In genomic region chr4:26171177-26171576, GRCm38 (mm10) we compare ENCODE assay signal across 25 mouse cellular contexts.
A peak's percentile ranks its signal among the peaks of the same experiment; 100 is the strongest.
DNase-seq lines count a peak whose midpoint lies in the region; ATAC-seq and TF ChIP-seq lines count a peak whose summit lies in the region.
"Had no signal": no experiment of that assay in that cellular context is flagged by ENCODE, and none has a peak within 500 bp of the region (broad histone marks: within the 10 kb centered on the region; RNA-seq: fewer than 3 reads in every experiment).

No protein-coding gene starts in this region.

- WGBS in forebrain, embryonic 12.5 days = 41% methylated on average over 1 of the region's 1 CpGs
- 58% methylated on average over 1 of the region's 1 CpGs for WGBS in forebrain, postnatal 0 days
- 47% methylated on average over 1 of the region's 1 CpGs for WGBS in hindbrain, embryonic 13.5 days
- WGBS in hindbrain, embryonic 14.5 days = 81% methylated on average over 1 of the region's 1 CpGs
- WGBS in neural tube, embryonic 11.5 days = 55% methylated on average over 1 of the region's 1 CpGs
- WGBS in neural tube, embryonic 15.5 days = 31% methylated on average over 1 of the region's 1 CpGs

- H3K4me2 ChIP-seq in forebrain, embryonic 12.5 days = no peak overlapping the region
- no peak overlapping the region for H3K4me2 ChIP-seq in forebrain, postnatal 0 days (ENCODE audit: low read depth)
- no peak overlapping the region for H3K4me2 ChIP-seq in hindbrain, embryonic 13.5 days
- no peak overlapping the region for H3K4me2 ChIP-seq in hindbrain, embryonic 14.5 days (replicated peaks)
- no peak overlapping the region for H3K4me2 ChIP-seq in neural tube, embryonic 11.5 days (ENCODE audit: low read depth)
- H3K4me2 ChIP-seq in neural tube, embryonic 15.5 days = no peak overlapping the region
- H3K4me2 ChIP-seq: embryonic facial prominence, embryonic 15.5 days had no signal

- no peak for DNase-seq in forebrain, postnatal 0 days
- DNase-seq in hindbrain, embryonic 14.5 days (ENCODE audit: low spot score) = no peak
- DNase-seq in neural tube, embryonic 11.5 days (ENCODE audit: low spot score) = no peak
- no peak for DNase-seq in neural tube, embryonic 10.5 days (ENCODE audit: extremely low spot score, low spot score)
- no peak for DNase-seq in right cerebral cortex, postnatal 10 days (ENCODE audit: low spot score in 2 of 2)
- DNase-seq: adrenal gland, postnatal 14 days; cerebellum, adult 11-12 months; cerebellum, adult 9-11 months; cerebellum, postnatal 36 days; embryo, embryonic 11 days; gastrocnemius, postnatal 10 days; heart, adult 18-20 months; heart, postnatal 10 days; heart, postnatal 4 days had no signal

- H3K4me1 ChIP-seq in forebrain, embryonic 12.5 days = no peaks in the 10 kb centered on the region
- H3K4me1 ChIP-seq in forebrain, postnatal 0 days (ENCODE audit: insufficient read depth) = no peaks in the 10 kb centered on the region
- no peaks in the 10 kb centered on the region for H3K4me1 ChIP-seq in hindbrain, embryonic 13.5 days (replicated peaks)
- no peaks in the 10 kb centered on the region for H3K4me1 ChIP-seq in hindbrain, embryonic 14.5 days (replicated peaks; ENCODE audit: control insufficient read depth, insufficient read depth, low read length)
- H3K4me1 ChIP-seq in neural tube, embryonic 11.5 days (ENCODE audit: control insufficient read depth, insufficient read depth, low read length) = no peaks in the 10 kb centered on the region
- no peaks in the 10 kb centered on the region for H3K4me1 ChIP-seq in neural tube, embryonic 15.5 days
- H3K4me1 ChIP-seq: embryonic facial prominence, embryonic 15.5 days; heart, embryonic 10.5 days had no signal

- H3K9me3 ChIP-seq in forebrain, embryonic 12.5 days = no peaks in the 10 kb centered on the region
- H3K9me3 ChIP-seq in forebrain, postnatal 0 days (ENCODE audit: low read length) = no peaks in the 10 kb centered on the region
- H3K9me3 ChIP-seq in hindbrain, embryonic 13.5 days = no peaks in the 10 kb centered on the region
- no peaks in the 10 kb centered on the region for H3K9me3 ChIP-seq in hindbrain, embryonic 14.5 days (ENCODE audit: control insufficient read depth, low read length)
- no peaks in the 10 kb centered on the region for H3K9me3 ChIP-seq in neural tube, embryonic 11.5 days (ENCODE audit: control insufficient read depth, low read length)
- H3K9me3 ChIP-seq in neural tube, embryonic 15.5 days (replicated peaks) = no peaks in the 10 kb centered on the region
- H3K9me3 ChIP-seq: embryonic facial prominence, embryonic 15.5 days; forebrain, embryonic 10.5 days; heart, embryonic 10.5 days had no signal

- H3K27ac ChIP-seq in forebrain, embryonic 12.5 days = no peak overlapping the region
- no peak overlapping the region for H3K27ac ChIP-seq in forebrain, postnatal 0 days (ENCODE audit: low read depth, low read length)
- no peak overlapping the region for H3K27ac ChIP-seq in hindbrain, embryonic 13.5 days
- no peak overlapping the region for H3K27ac ChIP-seq in hindbrain, embryonic 14.5 days
- H3K27ac ChIP-seq in neural tube, embryonic 11.5 days (ENCODE audit: low read depth, low read length) = no peak overlapping the region
- no peak overlapping the region for H3K27ac ChIP-seq in neural tube, embryonic 15.5 days (replicated peaks)
- H3K27ac ChIP-seq: embryonic facial prominence, embryonic 15.5 days; forebrain, embryonic 10.5 days; heart, embryonic 10.5 days had no signal

- no peak for TF ChIP-seq CTCF in forebrain, postnatal 0 days (IDR thresholded peaks at IDR 0.05; ENCODE audit: low read depth)

- H3K27me3 ChIP-seq in forebrain, embryonic 12.5 days = no peaks in the 10 kb centered on the region
- no peaks in the 10 kb centered on the region for H3K27me3 ChIP-seq in forebrain, postnatal 0 days (ENCODE audit: insufficient read depth, low read length)
- H3K27me3 ChIP-seq in hindbrain, embryonic 13.5 days = no peaks in the 10 kb centered on the region
- no peaks in the 10 kb centered on the region for H3K27me3 ChIP-seq in hindbrain, embryonic 14.5 days (ENCODE audit: control insufficient read depth, insufficient read depth, low read length)
- no peaks in the 10 kb centered on the region for H3K27me3 ChIP-seq in neural tube, embryonic 11.5 days (ENCODE audit: control insufficient read depth, insufficient read depth, low read length)
- H3K27me3 ChIP-seq in neural tube, embryonic 15.5 days (replicated peaks) = no peaks in the 10 kb centered on the region
- H3K27me3 ChIP-seq: CH12.LX; embryonic facial prominence, embryonic 15.5 days; Patski had no signal

- peak; percentile 20; the same call in 1 of the 2 replicates for ATAC-seq in forebrain, embryonic 12.5 days (ENCODE audit: low FRiP score)
- no peak for ATAC-seq in forebrain, postnatal 0 days
- 0 out of 2 replicates have a peak, but pooled peaks have one; percentile 28 for ATAC-seq in hindbrain, embryonic 13.5 days (ENCODE audit: low FRiP score)
- ATAC-seq in hindbrain, embryonic 14.5 days (ENCODE audit: low FRiP score) = no peak
- ATAC-seq in neural tube, embryonic 11.5 days (ENCODE audit: insufficient read depth, low FRiP score, low TSS enrichment) = peak; percentile 59
- ATAC-seq in neural tube, embryonic 15.5 days (ENCODE audit: low FRiP score) = 0 out of 2 replicates have a peak, but pooled peaks have one; percentile 17
- ATAC-seq: activated CD4-positive, CD25-positive, alpha-beta regulatory T cell, adult 4 months; intestine, embryonic 16.5 days; Patski had no signal

- no peak overlapping the region for H3K4me3 ChIP-seq in forebrain, embryonic 12.5 days (replicated peaks)
- H3K4me3 ChIP-seq in forebrain, postnatal 0 days (ENCODE audit: low read depth, low read length) = no peak overlapping the region
- H3K4me3 ChIP-seq in hindbrain, embryonic 13.5 days = no peak overlapping the region
- no peak overlapping the region for H3K4me3 ChIP-seq in hindbrain, embryonic 14.5 days (replicated peaks; ENCODE audit: low read length)
- no peak overlapping the region for H3K4me3 ChIP-seq in neural tube, embryonic 11.5 days (ENCODE audit: low read depth, low read length)
- H3K4me3 ChIP-seq in neural tube, embryonic 15.5 days (replicated peaks) = no peak overlapping the region
- H3K4me3 ChIP-seq: embryonic facial prominence, embryonic 15.5 days; erythroblast, embryonic 14.5 days; forebrain, embryonic 10.5 days; heart, embryonic 10.5 days had no signal

- no peak overlapping the region for H3K9ac ChIP-seq in forebrain, embryonic 12.5 days
- H3K9ac ChIP-seq in forebrain, postnatal 0 days = no peak overlapping the region
- no peak overlapping the region for H3K9ac ChIP-seq in hindbrain, embryonic 13.5 days
- H3K9ac ChIP-seq in hindbrain, embryonic 14.5 days = no peak overlapping the region
- no peak overlapping the region for H3K9ac ChIP-seq in neural tube, embryonic 11.5 days (ENCODE audit: low read length)
- H3K9ac ChIP-seq in neural tube, embryonic 15.5 days (replicated peaks) = no peak overlapping the region
- H3K9ac ChIP-seq: embryonic facial prominence, embryonic 15.5 days had no signal

- H3K36me3 ChIP-seq in forebrain, embryonic 12.5 days (replicated peaks) = no peaks in the 10 kb centered on the region
- no peaks in the 10 kb centered on the region for H3K36me3 ChIP-seq in forebrain, postnatal 0 days (ENCODE audit: insufficient read depth)
- no peaks in the 10 kb centered on the region for H3K36me3 ChIP-seq in hindbrain, embryonic 13.5 days
- H3K36me3 ChIP-seq in hindbrain, embryonic 14.5 days (replicated peaks; ENCODE audit: control insufficient read depth, insufficient read depth) = no peaks in the 10 kb centered on the region
- H3K36me3 ChIP-seq in neural tube, embryonic 11.5 days (ENCODE audit: control insufficient read depth, insufficient read depth, low read length) = no peaks in the 10 kb centered on the region
- H3K36me3 ChIP-seq in neural tube, embryonic 15.5 days = no peaks in the 10 kb centered on the region
- H3K36me3 ChIP-seq: embryonic facial prominence, embryonic 15.5 days; forebrain, embryonic 10.5 days; heart, embryonic 10.5 days had no signal

Comparison
In these comparisons a context has a peak if more than half of its experiments do, and no peak if none do; other contexts are left out.
1. ATAC-seq: peak in forebrain, embryonic 12.5 days (single experiment), hindbrain, embryonic 13.5 days (single experiment), neural tube, embryonic 11.5 days (single experiment) and neural tube, embryonic 15.5 days (single experiment); none in forebrain, postnatal 0 days (single experiment) and hindbrain, embryonic 14.5 days (single experiment).